Mouse (Mus musculus): Measurements from ENCODE around the gene Zbtb42. TPM values are rescaled to one million over a fixed set of nuclear protein-coding genes. Genes with fewer than 3 reads are reported as not detected.

Gene Zbtb42
- polyA plus RNA-seq, 1 experiment: 0.72 TPM

GRCm38 (mm10) chr12:112644180-112644854 is 34.3 kb upstream of the Zbtb42 start, which contains the start of gene Siva1:
TSS of gene Siva1 (plus strand) at chr12:112644679.
- Histone ChIP-seq H3K27me3 (replicated peaks) (no peaks in the 10 kb centered on the region), H3K4me1 (peaks cover 55% of the 10 kb centered on the region), H3K36me3 (replicated peaks; ENCODE audit: low read length) (peaks cover 42% of the 10 kb centered on the region), H3K4me3 (replicated peaks) (peak within 1 kb of the TSS; percentile 97), H3K9me3 (no peaks in the 10 kb centered on the region)
- TF ChIP-seq GATA1 (IDR thresholded peaks at IDR 0.05; ENCODE audit: borderline replicate concordance, low read length) (no peak), FLI1 (IDR thresholded peaks at IDR 0.05; ENCODE audit: low read length) (no peak)

GRCm38 (mm10) chr12:112644855-112645506 is 33.6 kb upstream of the Zbtb42 start:
- TF ChIP-seq GATA1 (IDR thresholded peaks at IDR 0.05; ENCODE audit: borderline replicate concordance, low read length): no peak
- TF ChIP-seq FLI1 (IDR thresholded peaks at IDR 0.05; ENCODE audit: low read length): no peak
- H3K4me3 ChIP-seq (replicated peaks): peak overlapping the region; percentile 97
- H3K27me3 ChIP-seq (replicated peaks): no peaks in the 10 kb centered on the region
- H3K4me1 ChIP-seq: peaks cover 57% of the 10 kb centered on the region
- H3K36me3 ChIP-seq (replicated peaks; ENCODE audit: low read length): peaks cover 43% of the 10 kb centered on the region
- no peaks in the 10 kb centered on the region for H3K9me3 ChIP-seq

GRCm38 (mm10) chr12:112646139-112646538 is 32.5 kb upstream of the Zbtb42 start:
- Histone ChIP-seq H3K4me1 (peaks cover 57% of the 10 kb centered on the region), H3K4me3 (replicated peaks) (peak overlapping the region; percentile 97), H3K36me3 (replicated peaks; ENCODE audit: low read length) (peaks cover 48% of the 10 kb centered on the region)

GRCm38 (mm10) chr12:112648081-112648480 is 30.5 kb upstream of the Zbtb42 start:
- Histone ChIP-seq H3K4me3 (replicated peaks) (peak overlapping the region; percentile 56), H3K4me1 (peaks cover 58% of the 10 kb centered on the region), H3K36me3 (replicated peaks; ENCODE audit: low read length) (peaks cover 64% of the 10 kb centered on the region), H3K9me3 (no peaks in the 10 kb centered on the region), H3K27me3 (replicated peaks) (no peaks in the 10 kb centered on the region)
- TF ChIP-seq FLI1 (IDR thresholded peaks at IDR 0.05; ENCODE audit: low read length) (no peak), GATA1 (IDR thresholded peaks at IDR 0.05; ENCODE audit: borderline replicate concordance, low read length) (no peak)

More at GRCm38 (mm10) chr12:112646139-112646538, 32.5 kb upstream of the Zbtb42 start:
- H3K27me3 ChIP-seq (replicated peaks): no peaks in the 10 kb centered on the region
- no peaks in the 10 kb centered on the region for H3K9me3 ChIP-seq
- TF ChIP-seq FLI1 (IDR thresholded peaks at IDR 0.05; ENCODE audit: low read length) (no peak), GATA1 (IDR thresholded peaks at IDR 0.05; ENCODE audit: borderline replicate concordance, low read length) (no peak)

GRCm38 (mm10) chr12:112651778-112652439 is 26.7 kb upstream of the Zbtb42 start:
- Histone ChIP-seq H3K4me1 (peaks cover 33% of the 10 kb centered on the region), H3K9me3 (no peaks in the 10 kb centered on the region), H3K27me3 (replicated peaks) (no peaks in the 10 kb centered on the region), H3K4me3 (replicated peaks) (no peak overlapping the region), H3K36me3 (replicated peaks; ENCODE audit: low read length) (peaks cover 100% of the 10 kb centered on the region)
- no peak for TF ChIP-seq FLI1 (IDR thresholded peaks at IDR 0.05; ENCODE audit: low read length)
- no peak for TF ChIP-seq GATA1 (IDR thresholded peaks at IDR 0.05; ENCODE audit: borderline replicate concordance, low read length)

GRCm38 (mm10) chr12:112653157-112653824 is 25.3 kb upstream of the Zbtb42 start:
- no peak overlapping the region for H3K4me3 ChIP-seq (replicated peaks)
- no peaks in the 10 kb centered on the region for H3K9me3 ChIP-seq
- H3K4me1 ChIP-seq: peaks cover 19% of the 10 kb centered on the region
- TF ChIP-seq FLI1 (IDR thresholded peaks at IDR 0.05; ENCODE audit: low read length) (no peak), GATA1 (IDR thresholded peaks at IDR 0.05; ENCODE audit: borderline replicate concordance, low read length) (no peak)
- peaks cover 100% of the 10 kb centered on the region for H3K36me3 ChIP-seq (replicated peaks; ENCODE audit: low read length)
- no peaks in the 10 kb centered on the region for H3K27me3 ChIP-seq (replicated peaks)

GRCm38 (mm10) chr12:112654076-112654475 is 24.6 kb upstream of the Zbtb42 start:
- TF ChIP-seq FLI1 (IDR thresholded peaks at IDR 0.05; ENCODE audit: low read length): no peak

GRCm38 (mm10) chr12:112658619-112659018 is 20.0 kb upstream of the Zbtb42 start:
- no peak overlapping the region for H3K4me3 ChIP-seq (replicated peaks)
- H3K9me3 ChIP-seq: no peaks in the 10 kb centered on the region
- no peaks in the 10 kb centered on the region; the same call in 1 of the 2 replicates for H3K4me1 ChIP-seq
- no peak for TF ChIP-seq GATA1 (IDR thresholded peaks at IDR 0.05; ENCODE audit: borderline replicate concordance, low read length)
- TF ChIP-seq FLI1 (IDR thresholded peaks at IDR 0.05; ENCODE audit: low read length): no peak
- peaks cover 100% of the 10 kb centered on the region for H3K36me3 ChIP-seq (replicated peaks; ENCODE audit: low read length)
- no peaks in the 10 kb centered on the region for H3K27me3 ChIP-seq (replicated peaks)

More at GRCm38 (mm10) chr12:112654076-112654475, 24.6 kb upstream of the Zbtb42 start:
- Histone ChIP-seq H3K27me3 (replicated peaks) (no peaks in the 10 kb centered on the region), H3K4me3 (replicated peaks) (no peak overlapping the region), H3K4me1 (peaks cover 11% of the 10 kb centered on the region), H3K9me3 (no peaks in the 10 kb centered on the region), H3K36me3 (replicated peaks; ENCODE audit: low read length) (peaks cover 100% of the 10 kb centered on the region)

- no peak for TF ChIP-seq FLI1 (IDR thresholded peaks at IDR 0.05; ENCODE audit: low read length)
- no peak for TF ChIP-seq GATA1 (IDR thresholded peaks at IDR 0.05; ENCODE audit: borderline replicate concordance, low read length)
- Histone ChIP-seq H3K4me3 (replicated peaks) (no peak overlapping the region), H3K36me3 (replicated peaks; ENCODE audit: low read length) (peaks cover 100% of the 10 kb centered on the region), H3K27me3 (replicated peaks) (no peaks in the 10 kb centered on the region), H3K4me1 (no peaks in the 10 kb centered on the region; the same call in 1 of the 2 replicates), H3K9me3 (no peaks in the 10 kb centered on the region)
Measured at GRCm38 (mm10) chr12:112659109-112659508, 19.5 kb upstream of the Zbtb42 start.

All from megakaryocyte, embryonic 14.5 days (primary cell).